Mouse (Mus musculus): ENCODE measurements at regions not wholly inside any gene's neighbourhood (a gene's known extent, or its start where the extent isn't known, plus 50 kb on each side); places are given as distances from the start of the nearest gene placed in this dataset.
"Not testable (repeated sequence)": the region's sequence is repeated elsewhere in the genome, so short reads cannot be mapped to it uniquely, and the experiment has no call there.

DNA sequence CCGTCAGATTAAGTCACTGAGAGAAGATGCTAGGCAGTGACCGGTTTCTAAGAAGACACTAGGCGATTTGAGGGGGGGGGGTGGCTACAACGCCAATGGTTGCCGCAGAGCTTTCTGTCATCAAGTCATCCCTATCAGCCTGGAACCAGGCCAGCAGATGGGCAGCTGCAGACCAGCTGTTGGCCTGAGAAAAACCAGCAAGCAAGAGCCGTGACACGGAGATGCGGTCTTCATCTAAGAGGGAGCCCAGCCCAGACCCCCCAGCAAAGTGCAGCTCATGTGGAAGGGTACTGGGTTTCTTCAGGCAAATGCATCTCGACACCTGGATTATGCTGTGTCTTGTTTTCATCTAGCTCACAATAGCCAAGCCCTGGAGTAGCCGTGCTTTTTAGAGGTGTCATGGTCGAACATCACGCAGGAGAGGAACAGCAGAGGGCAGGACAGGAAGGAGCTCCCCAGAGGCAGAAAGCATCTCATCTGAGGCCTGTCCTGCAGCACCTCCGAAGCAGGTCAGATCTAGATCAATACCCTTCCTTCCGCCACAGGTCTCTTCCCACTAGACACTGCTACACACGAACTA, 76.3 kb downstream of the Cpn2 start:
- Histone ChIP-seq H3K36me3 (ENCODE audit: control insufficient read depth, insufficient read depth, low read length) (no peaks in the 10 kb centered on the region), H3K9me3 (ENCODE audit: control insufficient read depth, low read length) (no peaks in the 10 kb centered on the region), H3K4me3 (ENCODE audit: low read depth, low read length) (no peak overlapping the region), H3K4me2 (replicated peaks; ENCODE audit: low read depth) (no peak overlapping the region), H3K27me3 (ENCODE audit: control insufficient read depth, insufficient read depth, low read length) (no peaks in the 10 kb centered on the region), H3K4me1 (replicated peaks; ENCODE audit: control insufficient read depth, insufficient read depth) (peaks cover 17% of the 10 kb centered on the region), H3K27ac (replicated peaks) (no peak overlapping the region), H3K9ac (ENCODE audit: low read length) (no peak overlapping the region)
- ATAC-seq (ENCODE audit: low FRiP score, low TSS enrichment) = no peak
- WGBS = 78% methylated on average over 15 of the region's 15 CpGs
- TF ChIP-seq EP300 (optimal IDR thresholded peaks at IDR 0.05) = no peak
- TF ChIP-seq CTCF (IDR thresholded peaks at IDR 0.05; ENCODE audit: low read depth) = no peak
- DNase-seq (ENCODE audit: low spot score) = no peak

DNA sequence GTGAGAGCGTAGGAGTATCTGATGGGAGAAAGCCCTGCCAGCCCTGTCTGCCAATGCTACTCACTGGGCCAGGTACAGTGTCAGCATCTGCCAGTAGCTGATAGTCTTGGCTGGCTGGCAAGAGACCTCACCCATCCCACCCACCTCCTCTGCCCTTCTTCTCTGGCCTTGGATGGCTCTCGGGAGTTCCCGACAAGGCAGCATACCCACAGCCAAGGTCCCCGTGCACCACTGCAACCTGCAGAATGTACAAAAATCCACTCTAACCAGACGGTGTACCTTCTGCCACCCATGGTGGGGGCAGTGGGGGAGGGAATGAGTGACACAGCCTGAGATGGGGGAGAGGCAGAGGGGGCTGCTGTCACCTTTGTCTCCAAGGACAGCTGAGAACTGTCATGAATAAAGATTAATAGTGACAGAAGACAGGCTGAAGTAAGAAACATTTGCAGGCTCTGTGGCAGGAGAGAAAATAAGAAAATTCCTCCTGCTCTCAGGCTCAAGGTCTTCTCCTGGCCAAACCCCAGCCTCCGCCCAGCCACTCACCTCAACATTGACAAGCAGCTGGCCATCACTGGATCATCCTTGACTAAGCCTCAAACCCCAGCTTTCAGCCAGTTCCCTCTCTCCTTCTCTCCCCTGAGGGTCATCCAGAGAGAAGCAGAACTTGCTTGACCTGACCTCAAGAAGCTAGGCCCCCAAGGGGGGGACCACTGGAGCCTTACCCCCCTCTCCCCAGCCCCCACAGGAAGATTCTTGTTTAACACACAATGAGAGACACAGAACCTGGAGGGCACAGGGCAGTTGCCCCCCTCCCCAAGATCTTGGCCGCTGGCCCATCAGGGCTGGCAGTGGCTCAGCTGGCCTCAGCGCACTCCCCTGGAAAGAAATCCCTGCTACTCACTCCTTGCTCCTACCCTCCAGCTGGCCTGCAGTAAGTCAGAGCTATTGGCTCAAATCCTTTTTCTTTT, 73.7 kb downstream of the Cpn2 start:
- H3K4me2 ChIP-seq (replicated peaks; ENCODE audit: low read depth) = no peak overlapping the region; the same call in 1 of the 2 replicates
- H3K9ac ChIP-seq (ENCODE audit: low read length) = no peak overlapping the region
- H3K4me1 ChIP-seq (replicated peaks; ENCODE audit: control insufficient read depth, insufficient read depth) = 0 out of 2 replicates have a peak, but pooled peaks cover 7% of the 10 kb centered on the region
- peak; percentile 46 for DNase-seq (ENCODE audit: low spot score)
- H3K9me3 ChIP-seq (ENCODE audit: control insufficient read depth, low read length) = no peaks in the 10 kb centered on the region
- peak; percentile 45; the same call in 1 of the 2 replicates for ATAC-seq (ENCODE audit: low FRiP score, low TSS enrichment)
- H3K27me3 ChIP-seq (ENCODE audit: control insufficient read depth, insufficient read depth, low read length) = no peaks in the 10 kb centered on the region
- 40% methylated on average over 8 of the region's 8 CpGs for WGBS
- H3K36me3 ChIP-seq (ENCODE audit: control insufficient read depth, insufficient read depth, low read length) = no peaks in the 10 kb centered on the region
- TF ChIP-seq EP300 (optimal IDR thresholded peaks at IDR 0.05) = no peak
- no peak for TF ChIP-seq CTCF (IDR thresholded peaks at IDR 0.05; ENCODE audit: low read depth)
- no peak overlapping the region for H3K27ac ChIP-seq (replicated peaks)
- no peak overlapping the region for H3K4me3 ChIP-seq (ENCODE audit: low read depth, low read length)

DNA sequence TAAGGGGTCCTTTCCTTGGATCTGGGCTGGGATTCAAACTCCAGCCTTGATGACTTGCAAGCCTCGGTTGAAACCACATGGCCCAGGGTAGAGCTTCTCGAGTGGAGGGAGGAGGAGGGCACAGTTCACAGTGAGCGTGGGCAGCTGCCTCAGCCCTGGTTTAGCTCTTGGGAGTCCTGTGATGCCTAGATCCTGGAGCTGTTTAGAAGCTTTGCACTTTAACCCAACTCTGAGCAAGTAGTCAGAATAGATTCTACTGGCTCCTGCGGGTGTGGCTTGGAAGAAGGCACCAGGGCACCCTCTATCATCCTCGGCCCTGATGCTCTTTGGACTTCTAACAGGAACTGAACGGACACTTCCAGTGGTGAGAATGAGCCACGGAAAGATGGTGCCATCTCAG, 72.5 kb downstream of the Cpn2 start:
- WGBS = 63% methylated on average over 7 of the region's 7 CpGs
- H3K4me1 ChIP-seq (replicated peaks; ENCODE audit: control insufficient read depth, insufficient read depth) = 0 out of 2 replicates have a peak, but pooled peaks cover 7% of the 10 kb centered on the region
- no peak for DNase-seq (ENCODE audit: low spot score)
- H3K36me3 ChIP-seq (ENCODE audit: control insufficient read depth, insufficient read depth, low read length) = no peaks in the 10 kb centered on the region
- H3K27me3 ChIP-seq (ENCODE audit: control insufficient read depth, insufficient read depth, low read length) = no peaks in the 10 kb centered on the region
- no peak overlapping the region for H3K4me3 ChIP-seq (ENCODE audit: low read depth, low read length)
- H3K4me2 ChIP-seq (replicated peaks; ENCODE audit: low read depth) = no peak overlapping the region
- no peak for ATAC-seq (ENCODE audit: low FRiP score, low TSS enrichment)
- no peak for TF ChIP-seq CTCF (IDR thresholded peaks at IDR 0.05; ENCODE audit: low read depth)
- TF ChIP-seq EP300 (optimal IDR thresholded peaks at IDR 0.05) = no peak
- no peaks in the 10 kb centered on the region for H3K9me3 ChIP-seq (ENCODE audit: control insufficient read depth, low read length)
- H3K27ac ChIP-seq (replicated peaks) = no peak overlapping the region
- H3K9ac ChIP-seq (ENCODE audit: low read length) = no peak overlapping the region

DNA sequence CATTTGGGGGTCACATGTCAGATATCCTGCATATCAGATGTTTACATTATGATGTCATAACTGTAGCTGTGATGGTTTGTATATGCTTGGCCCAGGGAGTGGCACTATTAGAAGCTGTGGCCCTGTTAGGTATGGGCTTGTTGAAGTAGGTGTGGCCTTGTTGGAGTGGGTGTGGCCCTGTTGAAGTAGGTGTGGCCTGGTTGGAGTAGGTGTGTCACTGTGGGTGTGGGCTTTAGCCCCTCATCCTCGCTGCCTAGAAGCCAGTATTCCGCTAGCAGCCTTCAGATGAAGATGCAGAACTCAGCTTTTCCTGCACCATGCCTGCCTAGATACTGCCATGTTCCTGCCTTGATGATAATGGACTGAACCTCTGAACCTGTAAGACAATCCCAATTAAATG, 71.4 kb downstream of the Cpn2 start:
- not testable (repeated sequence) for H3K27me3 ChIP-seq (ENCODE audit: control insufficient read depth, insufficient read depth, low read length); DNase-seq (ENCODE audit: low spot score); H3K4me3 ChIP-seq (ENCODE audit: low read depth, low read length); H3K9ac ChIP-seq (ENCODE audit: low read length); H3K9me3 ChIP-seq (ENCODE audit: control insufficient read depth, low read length); H3K36me3 ChIP-seq (ENCODE audit: control insufficient read depth, insufficient read depth, low read length); H3K27ac ChIP-seq (replicated peaks); H3K4me2 ChIP-seq (replicated peaks; ENCODE audit: low read depth); H3K4me1 ChIP-seq (replicated peaks; ENCODE audit: control insufficient read depth, insufficient read depth)
- ATAC-seq (ENCODE audit: low FRiP score, low TSS enrichment) = 0 out of 2 replicates have a peak, but pooled peaks have one; percentile 24
- 86% methylated on average over 2 of the region's 2 CpGs for WGBS

DNA sequence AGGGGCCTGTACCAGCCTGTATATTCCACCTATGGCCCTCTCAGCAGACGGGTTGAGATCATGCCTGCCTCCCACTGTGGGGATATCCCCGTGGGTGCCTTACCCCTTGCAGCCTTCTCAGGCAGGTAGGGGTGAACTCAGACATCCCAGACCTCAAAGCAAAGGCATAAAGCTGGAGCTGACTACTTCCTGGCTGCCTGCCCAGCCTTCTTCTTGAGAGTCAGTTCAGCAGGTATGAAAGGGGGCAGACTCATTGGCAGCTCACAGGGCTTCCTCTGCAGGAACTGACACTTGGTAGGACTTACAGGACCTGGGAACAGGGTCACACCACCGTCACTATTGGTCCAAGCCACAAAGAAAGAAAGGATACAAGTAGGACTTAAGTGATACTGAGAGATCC, 69.9 kb downstream of the Cpn2 start:
- 0 out of 2 replicates have a peak, but pooled peaks cover 7% of the 10 kb centered on the region for H3K4me1 ChIP-seq (replicated peaks; ENCODE audit: control insufficient read depth, insufficient read depth)
- no peak overlapping the region for H3K4me2 ChIP-seq (replicated peaks; ENCODE audit: low read depth)
- H3K36me3 ChIP-seq (ENCODE audit: control insufficient read depth, insufficient read depth, low read length) = no peaks in the 10 kb centered on the region
- H3K27ac ChIP-seq (replicated peaks) = no peak overlapping the region
- H3K9me3 ChIP-seq (ENCODE audit: control insufficient read depth, low read length) = no peaks in the 10 kb centered on the region
- no peak for TF ChIP-seq EP300 (optimal IDR thresholded peaks at IDR 0.05)
- no peak for TF ChIP-seq CTCF (IDR thresholded peaks at IDR 0.05; ENCODE audit: low read depth)
- DNase-seq (ENCODE audit: low spot score) (no peak), ATAC-seq (ENCODE audit: low FRiP score, low TSS enrichment) (no peak)
- H3K9ac ChIP-seq (ENCODE audit: low read length) = no peak overlapping the region
- H3K4me3 ChIP-seq (ENCODE audit: low read depth, low read length) = no peak overlapping the region
- 59% methylated on average over 3 of the region's 3 CpGs for WGBS
- no peaks in the 10 kb centered on the region for H3K27me3 ChIP-seq (ENCODE audit: control insufficient read depth, insufficient read depth, low read length)

DNA sequence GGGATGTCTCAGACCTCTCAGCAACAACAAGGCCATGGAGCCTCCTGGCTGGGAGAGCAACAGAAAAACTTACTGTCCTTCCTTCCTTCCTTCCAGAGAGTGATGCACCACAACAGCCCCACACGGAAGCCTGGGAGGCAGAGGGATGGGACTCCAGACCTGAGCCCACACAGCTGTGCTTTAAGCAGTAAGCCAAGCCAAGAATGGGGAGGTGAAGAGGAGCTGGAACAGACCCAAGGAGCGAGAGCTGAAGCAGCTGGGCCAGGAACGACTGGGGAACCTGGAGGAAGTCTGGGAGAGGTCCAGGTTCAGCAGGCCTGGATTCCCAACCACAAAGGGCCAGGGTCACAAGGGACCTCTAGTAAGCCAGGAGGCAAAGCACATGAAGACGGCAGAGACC, 67.5 kb downstream of the Cpn2 start:
- no peak overlapping the region for H3K9ac ChIP-seq (ENCODE audit: low read length)
- H3K4me2 ChIP-seq (replicated peaks; ENCODE audit: low read depth) = no peak overlapping the region
- no peaks in the 10 kb centered on the region for H3K27me3 ChIP-seq (ENCODE audit: control insufficient read depth, insufficient read depth, low read length)
- no peak for ATAC-seq (ENCODE audit: low FRiP score, low TSS enrichment)
- WGBS = 38% methylated on average over 4 of the region's 4 CpGs
- no peak overlapping the region for H3K4me3 ChIP-seq (ENCODE audit: low read depth, low read length)
- H3K4me1 ChIP-seq (replicated peaks; ENCODE audit: control insufficient read depth, insufficient read depth) = 0 out of 2 replicates have a peak, but pooled peaks cover under 1% of the 10 kb centered on the region
- no peak for DNase-seq (ENCODE audit: low spot score)
- H3K27ac ChIP-seq (replicated peaks) = no peak overlapping the region
- no peaks in the 10 kb centered on the region for H3K36me3 ChIP-seq (ENCODE audit: control insufficient read depth, insufficient read depth, low read length)
- no peaks in the 10 kb centered on the region for H3K9me3 ChIP-seq (ENCODE audit: control insufficient read depth, low read length)
- TF ChIP-seq CTCF (IDR thresholded peaks at IDR 0.05; ENCODE audit: low read depth) = no peak
- no peak for TF ChIP-seq EP300 (optimal IDR thresholded peaks at IDR 0.05)

Measured in stomach, postnatal 0 days (tissue).